Mouse (Mus musculus) lung, embryonic 14.5 days (tissue): ENCODE data around the gene Zfp871. TPM values are rescaled to one million over a fixed set of nuclear protein-coding genes. Genes with fewer than 3 reads are reported as not detected.
A peak's percentile ranks its signal among the peaks of the same experiment; 100 is the strongest.

Experiments used
- ATAC-seq: fragments of 200-750 bp; cut with Nextera tagmentation; 2 replicates; pipeline ENCODE4 v1.8.0; 2017; ENCODE audit warnings: mild to moderate bottlenecking, moderate TSS enrichment, moderate library complexity; ENCODE audit not compliant: insufficient read depth
- DNase-seq: peaks from one replicate; pipeline ENCODE4 v3.0.0-alpha.2; 2015
- H3K27ac ChIP-seq: fragments of 300-500 bp; sonication (generic); 2 replicates; pipeline ENCODE4 v1.5.1; 2014; ENCODE audit warnings: low read depth, mild to moderate bottlenecking, moderate library complexity
- H3K27me3 ChIP-seq: fragments of 300-500 bp; sonication (generic); 2 replicates; pipeline ENCODE4 v1.6.1; 2014; ENCODE audit warnings: low read length, control low read depth; ENCODE audit not compliant: insufficient read depth
- H3K36me3 ChIP-seq: fragments of 300-500 bp; sonication (generic); 2 replicates; pipeline ENCODE4 v1.6.1; 2014; ENCODE audit warnings: control low read depth; ENCODE audit not compliant: insufficient read depth
- H3K4me1 ChIP-seq: fragments of 300-500 bp; sonication (generic); 2 replicates; pipeline ENCODE4 v1.6.1; 2014; ENCODE audit warnings: antibody characterized with exemption, control low read depth; ENCODE audit not compliant: insufficient read depth
- H3K4me2 ChIP-seq: fragments of 300-500 bp; sonication (generic); 2 replicates; pipeline ENCODE4 v1.6.1; 2014; ENCODE audit warnings: mild to moderate bottlenecking
- H3K4me3 ChIP-seq: fragments of 300-500 bp; sonication (generic); 2 replicates; pipeline ENCODE4 v1.5.1; 2014; ENCODE audit warnings: low read depth, low read length
- H3K9ac ChIP-seq: fragments of 300-500 bp; sonication (generic); 2 replicates; pipeline ENCODE4 v1.6.1; 2014
- H3K9me3 ChIP-seq: fragments of 300-500 bp; sonication (generic); 2 replicates; pipeline ENCODE4 v1.6.1; 2016; ENCODE audit warnings: low read depth, low read length, control low read depth
- CTCF ChIP-seq: IDR thresholded peaks from 2 replicates; pipeline ENCODE4 v1.5.1; 2016; ENCODE audit warnings: antibody characterized with exemption, low read depth
- WGBS: fragments of 180-500 bp; shearing (Covaris S2); extraction: QIAGEN DNeasy Blood & Tissue Kit; methylation state at CpG from one replicate; pipeline ENCODE4 v1.1.7; 2014; 5-methylcytosine and 5-hydroxymethylcytosine counted together
- polyA plus RNA-seq: library from polyadenylated mRNA; unstranded; fragments of >200 nt; fragmentation: Nextera tagmentation; extraction: Ambion mirVana; gene quantifications from 2 replicates; pipeline ENCODE4 v1.2.1, GENCODE M21; 2014

Zfp871 gene
- polyA plus RNA-seq, 1 experiment from 2014 or later, result 58.6 TPM

DNA sequence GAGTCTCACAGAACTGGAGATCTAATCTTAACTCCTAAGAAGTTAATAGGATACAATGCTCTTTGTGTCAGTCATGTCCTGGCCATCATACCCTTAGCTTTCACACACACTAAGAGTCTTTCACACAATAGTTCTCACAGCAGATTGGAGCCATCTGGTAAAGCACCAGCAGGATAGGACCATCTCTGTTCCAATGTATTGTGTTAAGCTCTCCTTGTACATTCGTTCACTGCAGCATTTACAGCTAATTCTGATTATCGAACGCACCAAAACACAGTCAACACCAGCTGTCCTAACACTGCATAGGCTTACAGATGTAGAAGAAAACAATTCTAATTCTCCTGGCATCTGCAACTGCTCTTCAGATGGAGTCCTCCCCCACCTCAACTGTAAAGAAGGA is 10.5 kb downstream of the Zfp871 start:
- no peak for TF ChIP-seq CTCF
- H3K9ac ChIP-seq, result no peak overlapping the region
- no peaks in the 10 kb centered on the region for H3K27me3 ChIP-seq
- no peak for DNase-seq
- H3K36me3 ChIP-seq, result peaks cover 70% of the 10 kb centered on the region
- no peak for ATAC-seq
- WGBS, result 96% methylated on average over 3 of the region's 3 CpGs
- H3K27ac ChIP-seq, result no peak overlapping the region
- H3K4me3 ChIP-seq, result no peak overlapping the region
- no peaks in the 10 kb centered on the region for H3K9me3 ChIP-seq
- H3K4me1 ChIP-seq, result no peaks in the 10 kb centered on the region
- H3K4me2 ChIP-seq, result no peak overlapping the region

DNA sequence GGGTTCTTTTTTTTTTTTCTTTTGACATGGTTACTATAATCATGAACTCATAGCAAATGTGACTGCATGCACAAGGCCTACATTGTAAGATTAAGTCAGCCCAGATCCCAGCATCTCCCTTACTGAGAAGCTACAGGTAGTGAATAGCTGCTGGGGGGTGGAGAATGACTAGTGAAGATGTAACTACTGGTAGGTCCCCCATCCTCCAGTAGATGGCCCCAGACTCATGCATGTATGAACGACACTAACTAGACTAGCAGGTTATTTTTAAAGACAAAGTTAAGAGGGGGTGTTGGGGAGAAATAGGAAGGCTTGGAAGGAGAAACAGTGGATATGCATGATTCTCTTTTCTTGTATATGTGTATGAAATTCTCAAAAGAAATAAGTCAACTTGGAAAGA is 16.9 kb downstream of the Zfp871 start:
- no peak for TF ChIP-seq CTCF
- no peaks in the 10 kb centered on the region for H3K4me1 ChIP-seq
- no peak for ATAC-seq
- no peak for DNase-seq
- WGBS, result 76% methylated on average over 1 of the region's 1 CpGs
- H3K36me3 ChIP-seq, result peaks cover 86% of the 10 kb centered on the region
- no peak overlapping the region for H3K4me3 ChIP-seq
- no peaks in the 10 kb centered on the region for H3K27me3 ChIP-seq
- H3K27ac ChIP-seq, result no peak overlapping the region
- no peaks in the 10 kb centered on the region for H3K9me3 ChIP-seq
- no peak overlapping the region for H3K9ac ChIP-seq
- H3K4me2 ChIP-seq, result no peak overlapping the region

DNA sequence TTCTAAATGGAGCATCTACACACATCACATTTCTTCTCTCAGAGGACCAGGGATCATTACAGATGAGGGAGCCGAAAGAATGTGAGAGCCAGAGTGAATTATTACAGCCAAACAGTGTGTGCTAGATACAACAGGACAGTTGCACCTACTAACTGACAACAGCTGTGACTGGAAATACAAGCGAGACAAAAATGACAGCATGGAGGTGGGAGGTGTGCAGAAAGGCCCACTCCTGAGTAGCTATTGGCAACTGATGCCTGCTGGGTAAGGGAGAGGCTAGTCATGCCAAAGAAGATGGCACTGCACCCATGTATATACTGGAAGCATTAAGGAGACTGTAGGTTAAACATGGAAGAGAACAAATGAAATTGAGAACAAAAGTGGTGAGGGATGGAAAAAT is 21.7 kb downstream of the Zfp871 start:
- ATAC-seq (no peak), DNase-seq (no peak)
- H3K4me3 ChIP-seq, result no peak overlapping the region
- H3K9me3 ChIP-seq, result no peaks in the 10 kb centered on the region; the same call in 1 of the 2 replicates
- no peak overlapping the region for H3K27ac ChIP-seq
- peaks cover 60% of the 10 kb centered on the region for H3K36me3 ChIP-seq
- H3K9ac ChIP-seq, result no peak overlapping the region
- H3K4me1 ChIP-seq, result no peaks in the 10 kb centered on the region
- WGBS, result 97% methylated on average over 2 of the region's 2 CpGs
- H3K27me3 ChIP-seq, result no peaks in the 10 kb centered on the region
- no peak overlapping the region for H3K4me2 ChIP-seq
- TF ChIP-seq CTCF, result no peak

DNA sequence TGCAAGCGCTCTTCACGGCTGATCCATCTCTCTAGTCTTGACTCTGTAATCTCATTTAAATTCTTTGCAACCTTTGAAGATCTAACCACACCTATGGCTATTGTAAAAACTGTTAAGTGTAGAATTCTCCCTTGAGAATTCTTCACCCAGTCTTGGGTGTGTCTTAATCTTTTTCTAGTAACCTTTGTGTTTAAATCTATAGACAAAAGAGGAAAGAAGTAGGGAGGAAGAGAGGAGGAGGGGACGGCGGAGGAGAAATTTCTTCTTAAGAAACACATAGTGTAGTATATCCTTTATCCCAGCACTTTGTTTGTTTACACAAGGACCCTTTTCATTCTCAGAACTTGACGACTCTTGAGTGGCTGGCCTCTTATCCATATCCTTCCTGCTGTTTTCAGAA is 30.8 kb downstream of the Zfp871 start:
- DNase-seq (no peak), ATAC-seq (no peak)
- H3K36me3 ChIP-seq, result no peaks in the 10 kb centered on the region
- H3K9me3 ChIP-seq, result no peaks in the 10 kb centered on the region
- no peak overlapping the region for H3K27ac ChIP-seq
- no peak for TF ChIP-seq CTCF
- 41% methylated on average over 5 of the region's 5 CpGs for WGBS
- H3K4me1 ChIP-seq, result no peaks in the 10 kb centered on the region
- H3K27me3 ChIP-seq, result no peaks in the 10 kb centered on the region
- H3K4me3 ChIP-seq, result no peak overlapping the region
- H3K4me2 ChIP-seq, result no peak overlapping the region
- no peak overlapping the region for H3K9ac ChIP-seq

DNA sequence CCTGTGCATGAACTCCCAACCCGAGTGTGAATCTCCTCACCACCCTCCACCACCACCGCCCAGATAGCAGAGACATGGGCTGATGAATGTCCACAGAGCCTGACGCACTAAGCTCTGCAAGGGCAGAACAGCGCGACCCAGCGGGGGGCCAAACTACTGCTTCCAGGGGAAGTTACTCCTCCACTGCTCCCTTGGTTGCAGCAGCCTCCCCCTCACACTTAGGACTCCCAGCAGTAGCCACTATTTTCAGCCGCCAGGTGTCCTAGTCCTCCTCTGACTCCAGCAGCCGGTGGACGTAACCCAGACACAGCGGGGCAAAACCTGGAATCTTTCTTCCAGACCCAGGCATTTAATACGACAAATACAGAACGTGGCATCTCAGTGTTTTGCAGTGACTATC is 34.5 kb downstream of the Zfp871 start:
- Histone ChIP-seq H3K27ac (no peak overlapping the region), H3K27me3 (no peaks in the 10 kb centered on the region), H3K4me3 (no peak overlapping the region), H3K4me2 (no peak overlapping the region), H3K4me1 (no peaks in the 10 kb centered on the region), H3K9ac (no peak overlapping the region), H3K36me3 (no peaks in the 10 kb centered on the region), H3K9me3 (no peaks in the 10 kb centered on the region)
- TF ChIP-seq CTCF, result peak; percentile 44; the same call in 1 of the 2 replicates
- 9% methylated on average over 12 of the region's 12 CpGs for WGBS
- peak; percentile 43 for DNase-seq
- no peak for ATAC-seq

DNA sequence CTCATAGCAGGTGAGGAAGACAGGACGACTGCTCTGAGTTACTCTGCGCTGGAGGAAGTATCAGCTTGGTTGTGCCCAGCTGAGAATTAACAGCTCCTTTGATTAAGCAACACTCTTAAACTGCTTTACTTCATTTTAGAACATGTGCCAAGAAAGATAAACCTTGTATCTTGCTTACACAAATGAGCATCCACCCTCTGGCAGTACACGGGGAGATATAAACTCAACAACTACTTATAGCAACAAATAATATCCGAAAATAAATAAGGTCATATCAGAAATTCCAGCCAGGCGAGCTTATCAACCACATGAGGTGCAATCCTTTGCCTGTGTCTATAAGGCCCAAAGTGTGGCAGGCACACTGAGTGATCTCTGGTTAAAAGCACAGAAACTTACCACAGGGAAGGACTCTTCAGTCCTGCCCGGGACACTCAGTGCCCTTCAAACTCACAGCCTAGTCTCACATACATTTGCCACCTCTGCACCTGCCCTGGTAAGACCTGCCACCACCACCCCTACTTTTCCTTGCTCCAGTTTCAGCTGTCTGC is 35.2 kb downstream of the Zfp871 start:
- TF ChIP-seq CTCF, result no peak
- Histone ChIP-seq H3K4me1 (no peaks in the 10 kb centered on the region), H3K27me3 (no peaks in the 10 kb centered on the region), H3K9me3 (no peaks in the 10 kb centered on the region), H3K27ac (no peak overlapping the region), H3K4me3 (no peak overlapping the region), H3K4me2 (no peak overlapping the region), H3K36me3 (no peaks in the 10 kb centered on the region), H3K9ac (no peak overlapping the region)
- ATAC-seq (no peak), DNase-seq (no peak)
- 50% methylated on average over 6 of the region's 6 CpGs for WGBS

DNA sequence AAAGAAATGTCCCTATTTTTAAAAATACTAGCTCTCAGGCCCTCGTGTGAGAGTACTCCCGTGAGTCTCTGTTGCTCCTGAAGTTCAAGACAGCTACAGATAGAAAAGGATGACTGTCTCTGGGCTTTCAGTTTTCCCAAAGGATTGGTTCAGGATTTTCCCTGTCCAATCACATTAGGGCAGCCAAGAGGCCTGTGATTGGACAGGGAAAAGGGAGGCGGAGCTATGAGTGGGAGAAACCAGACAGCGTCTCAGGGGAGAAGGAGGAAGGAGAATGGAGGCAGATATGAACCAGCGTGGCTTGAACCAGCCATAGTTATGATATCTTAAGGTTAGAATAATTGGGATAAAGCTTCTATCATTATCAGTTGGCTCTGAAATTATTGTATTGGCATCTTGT is 37.5 kb downstream of the Zfp871 start:
- WGBS, result 34% methylated on average over 5 of the region's 5 CpGs
- DNase-seq, result no peak
- Histone ChIP-seq H3K9ac (no peak overlapping the region), H3K27ac (no peak overlapping the region), H3K9me3 (no peaks in the 10 kb centered on the region), H3K36me3 (no peaks in the 10 kb centered on the region), H3K4me2 (no peak overlapping the region), H3K4me3 (no peak overlapping the region), H3K4me1 (no peaks in the 10 kb centered on the region), H3K27me3 (no peaks in the 10 kb centered on the region)
- no peak for TF ChIP-seq CTCF
- no peak for ATAC-seq

DNA sequence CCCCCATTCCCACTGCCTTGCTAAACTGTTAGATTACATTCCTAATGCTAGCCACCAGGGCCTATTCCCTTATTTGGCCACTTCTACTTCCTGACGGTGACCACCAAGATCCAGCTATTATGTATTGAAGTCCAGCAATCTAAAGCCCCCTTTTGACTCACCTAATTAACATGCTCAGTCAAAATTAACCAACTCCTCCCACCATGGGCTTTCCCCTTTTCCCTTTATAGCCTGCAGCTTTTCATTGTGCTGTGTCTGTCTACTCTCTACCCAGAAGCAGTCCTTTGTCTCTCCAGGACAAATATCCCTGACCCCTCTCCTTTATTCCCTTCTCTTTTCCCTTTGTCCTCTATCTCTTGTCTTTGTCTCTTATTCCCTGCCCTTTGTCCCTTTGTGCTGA is 47.0 kb downstream of the Zfp871 start:
- no peak for DNase-seq
- Histone ChIP-seq H3K9me3 (no peaks in the 10 kb centered on the region), H3K27me3 (no peaks in the 10 kb centered on the region), H3K4me3 (no peak overlapping the region), H3K4me1 (no peaks in the 10 kb centered on the region), H3K36me3 (no peaks in the 10 kb centered on the region), H3K27ac (no peak overlapping the region), H3K9ac (no peak overlapping the region), H3K4me2 (no peak overlapping the region)
- WGBS, result 56% methylated on average over 1 of the region's 1 CpGs
- no peak for ATAC-seq
- TF ChIP-seq CTCF, result no peak
